Mouse (Mus musculus): ENCODE measurements at regions not wholly inside any gene's neighbourhood (a gene's known extent, or its start where the extent isn't known, plus 50 kb on each side); places are given as distances from the start of the nearest gene placed in this dataset.

DNA sequence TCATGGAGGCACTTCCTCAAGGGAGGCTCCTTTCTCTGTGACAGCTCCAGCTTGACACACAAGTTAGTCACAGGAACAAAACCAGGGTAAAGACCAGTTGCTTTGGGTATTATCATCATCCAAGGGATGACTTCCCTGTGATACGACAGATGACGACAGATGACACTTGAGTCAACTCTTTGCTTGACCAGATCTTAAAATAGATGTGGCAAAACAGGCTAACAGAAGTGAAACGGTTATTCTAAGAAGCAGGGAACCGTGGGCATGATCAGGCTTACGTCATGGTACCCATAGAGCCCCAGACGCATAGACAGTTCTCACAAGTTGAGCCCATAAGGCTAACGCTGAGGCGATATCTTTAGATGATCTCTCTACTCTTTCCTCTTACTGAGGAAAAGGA is 160.3 kb downstream of the Dyrk2 start:
- DNase-seq (ENCODE audit: low spot score in 2 of 2): no peak

DNA sequence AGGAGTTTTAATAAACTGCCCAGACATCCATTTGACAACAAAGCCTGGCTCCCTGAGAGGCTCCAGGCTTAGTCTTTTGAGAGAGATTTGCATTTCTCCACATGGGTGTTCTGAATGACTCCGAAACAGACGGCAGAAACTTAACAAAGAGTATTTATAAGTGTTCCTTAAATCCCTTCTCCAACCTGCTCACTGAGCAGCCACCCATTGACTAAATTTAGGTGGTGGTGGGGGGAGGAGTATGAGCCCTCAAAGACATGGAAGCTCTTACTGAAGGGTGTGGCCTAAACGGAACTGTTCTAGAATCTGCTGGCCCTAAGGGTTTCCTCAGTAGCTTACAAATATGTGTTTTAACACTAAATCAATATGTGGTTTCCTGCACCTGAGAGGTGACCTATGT is 158.5 kb downstream of the Dyrk2 start:
- no peak for DNase-seq (ENCODE audit: low spot score in 2 of 2)

DNA sequence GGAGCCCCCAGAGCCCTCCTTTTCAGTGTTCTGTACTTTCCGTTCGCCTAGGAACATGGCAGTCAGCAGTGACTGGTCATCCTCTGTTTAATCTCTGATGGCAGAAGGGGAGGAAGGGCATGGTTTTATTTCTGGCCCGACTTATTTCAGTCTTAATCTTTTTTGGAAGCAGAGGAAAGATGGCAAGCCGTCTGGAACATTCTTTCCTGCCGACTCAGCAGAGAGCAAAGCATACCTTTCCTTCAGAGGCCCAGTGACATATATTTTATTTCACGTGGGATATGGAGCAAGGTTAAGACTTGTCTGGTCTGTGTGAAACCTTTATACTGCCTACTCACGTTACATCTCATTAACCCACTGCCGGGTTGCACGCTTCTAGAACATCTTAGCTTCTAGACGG is 158.1 kb downstream of the Dyrk2 start:
- no peak for DNase-seq (ENCODE audit: low spot score in 2 of 2)

DNA sequence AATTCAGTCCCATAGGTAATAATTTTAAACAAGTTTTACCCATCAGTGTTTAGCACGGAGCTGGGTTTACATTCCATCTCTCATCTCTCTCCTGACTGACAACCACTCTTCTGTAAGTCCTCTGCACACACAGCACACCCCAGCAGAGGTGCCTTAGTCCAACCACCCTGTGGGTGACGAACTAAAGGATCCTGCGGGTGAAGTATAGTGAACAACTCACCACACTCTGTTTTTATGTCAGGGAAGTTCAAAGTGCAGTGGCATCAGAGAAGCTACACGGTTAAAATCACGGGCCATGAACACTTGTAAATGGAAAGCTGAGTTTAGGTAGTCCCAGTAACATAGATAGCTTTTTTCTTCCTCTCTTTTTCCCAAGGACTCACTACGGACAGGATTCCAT is 157.1 kb downstream of the Dyrk2 start:
- no peak for DNase-seq (ENCODE audit: low spot score in 2 of 2)

DNA sequence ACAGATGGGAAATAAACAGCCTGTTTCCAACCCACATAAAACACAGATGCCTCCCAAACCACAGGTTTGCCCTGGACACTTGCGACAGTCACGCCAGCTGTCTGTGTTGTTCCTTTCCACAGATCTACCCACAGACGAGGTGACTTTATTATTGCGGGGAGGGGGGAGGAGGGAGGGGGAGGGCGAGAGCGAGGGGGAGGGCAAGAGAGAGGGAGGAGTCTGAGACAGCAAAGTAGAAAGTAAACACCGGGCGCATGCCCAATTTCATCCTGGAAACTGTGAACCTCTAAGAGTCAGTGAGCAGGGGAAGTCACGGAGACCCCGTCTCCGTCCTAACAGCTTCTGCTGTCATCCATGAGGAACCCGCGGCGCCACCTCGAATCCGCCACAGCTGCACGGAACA is 155.8 kb downstream of the Dyrk2 start:
- DNase-seq (ENCODE audit: low spot score in 2 of 2): no peak

DNA sequence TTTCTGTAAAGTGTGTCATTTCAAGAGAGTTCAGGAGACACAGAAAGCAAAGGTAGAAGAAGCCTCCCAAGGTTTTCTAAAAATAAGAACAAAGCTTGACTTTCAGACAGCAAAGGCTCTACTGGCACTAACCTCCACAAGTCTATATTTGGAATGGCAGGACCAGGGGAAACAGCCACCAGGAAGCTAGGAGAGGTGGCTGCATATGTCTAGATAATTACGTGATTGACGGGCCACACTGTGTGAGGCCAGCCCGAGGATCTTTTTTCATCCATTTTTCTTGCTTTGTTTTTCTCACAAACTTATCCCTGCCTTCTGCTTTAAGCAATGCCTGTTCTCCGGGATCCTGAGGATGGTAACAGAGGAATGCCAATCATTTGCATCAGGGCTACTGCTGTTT is 155.4 kb downstream of the Dyrk2 start:
- no peak for DNase-seq (ENCODE audit: low spot score in 2 of 2)

DNA sequence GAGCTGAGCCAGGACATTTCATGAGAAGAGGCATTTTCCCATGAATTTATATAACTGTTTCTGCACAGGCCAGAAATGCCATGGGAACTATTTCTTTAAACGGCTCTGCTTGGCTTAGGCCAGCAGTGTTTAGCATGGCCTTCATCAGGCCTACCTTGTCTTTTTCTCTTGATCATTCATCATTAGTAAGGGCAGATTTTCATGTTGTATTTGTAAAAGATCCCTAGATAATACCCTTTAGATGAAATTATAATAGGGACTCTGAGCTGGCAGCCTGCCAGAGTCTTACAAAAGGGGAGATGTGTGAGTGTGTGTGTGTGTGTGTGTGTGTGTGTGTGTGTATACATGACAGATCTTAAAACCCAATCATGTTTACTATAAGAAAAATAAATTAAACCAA is 149.4 kb downstream of the Dyrk2 start:
- DNase-seq (ENCODE audit: low spot score in 2 of 2): no peak

DNA sequence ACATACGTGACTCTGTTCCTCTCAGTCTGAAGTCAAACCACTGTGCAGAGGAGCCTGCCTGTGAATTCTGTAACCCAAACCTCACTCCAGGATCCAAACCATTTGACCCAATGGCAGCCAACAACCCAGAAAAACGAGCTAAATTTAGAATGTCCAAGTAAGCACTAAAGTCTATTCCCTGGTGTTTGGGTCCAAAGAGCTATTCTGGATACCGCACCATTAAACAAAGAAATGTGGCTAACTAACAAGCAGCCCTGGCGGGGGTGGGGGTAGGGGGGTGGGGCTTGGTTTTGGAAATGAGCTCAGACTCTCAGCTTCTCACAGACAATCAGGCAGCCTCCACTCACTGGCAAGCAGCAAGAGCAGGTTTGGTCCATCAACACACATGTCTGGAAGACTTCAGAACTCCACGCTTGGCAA is 147.9 kb downstream of the Dyrk2 start:
- no peak for DNase-seq (ENCODE audit: low spot score in 2 of 2)

DNA sequence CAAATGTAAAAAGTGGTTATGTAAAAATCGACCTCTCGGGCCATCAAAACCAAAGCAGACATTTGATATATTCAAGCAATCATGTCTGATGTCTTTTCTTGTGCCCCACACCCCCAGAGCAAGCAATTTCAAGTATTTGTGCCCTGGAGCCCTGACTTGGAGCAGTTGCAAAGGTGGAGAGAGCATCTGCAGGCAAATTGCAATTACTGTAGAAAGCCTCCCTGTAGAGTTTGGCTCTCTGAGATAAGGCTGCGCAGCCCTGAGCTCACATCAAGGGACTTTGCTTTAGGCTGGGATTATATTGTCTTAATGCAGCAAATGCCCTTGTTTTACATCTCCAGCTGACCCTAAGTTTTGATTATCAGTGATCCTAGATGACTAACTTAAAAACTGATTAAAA is 147.3 kb downstream of the Dyrk2 start:
- no peak for DNase-seq (ENCODE audit: low spot score in 2 of 2)

DNA sequence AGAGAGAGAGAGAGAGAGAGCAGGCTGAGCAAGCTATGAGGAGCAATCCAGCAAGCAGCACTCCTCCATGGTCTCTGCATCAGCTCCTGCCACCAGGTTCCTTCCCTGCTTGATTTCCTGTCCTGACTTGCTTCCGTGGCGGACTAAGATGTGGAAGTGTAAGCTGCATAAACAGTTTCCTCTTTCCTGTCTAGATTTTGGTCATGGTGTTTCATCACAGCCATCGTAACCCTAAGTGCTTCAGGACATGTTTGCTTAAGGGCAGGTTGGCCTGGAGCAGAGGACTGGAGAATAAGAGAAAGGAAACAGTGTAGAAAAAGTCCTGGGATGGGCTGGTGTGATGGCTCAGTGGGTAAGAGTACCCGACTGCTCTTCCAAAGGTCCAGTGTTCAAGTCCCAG is 133.9 kb downstream of the Dyrk2 start:
- no peak for DNase-seq (ENCODE audit: low spot score in 2 of 2)

DNA sequence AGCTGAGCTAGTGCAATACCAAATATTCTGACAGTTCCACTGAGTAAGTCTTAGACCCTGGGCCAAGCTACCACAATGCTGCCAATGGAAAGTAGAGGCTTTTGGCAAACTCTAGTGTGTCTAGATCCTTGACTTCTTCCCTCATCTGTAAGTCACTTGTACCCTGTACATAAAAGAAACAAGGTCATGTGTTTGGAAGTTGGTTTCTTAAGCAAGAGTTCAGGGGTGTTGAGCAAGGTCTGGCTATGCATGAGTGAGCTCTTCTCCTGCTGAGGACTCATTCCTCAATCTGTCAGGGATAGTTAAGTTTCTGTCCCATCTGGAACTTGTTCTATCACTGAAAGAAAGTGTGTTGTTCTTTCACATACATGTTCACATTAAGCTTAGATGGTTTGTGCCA is 132.9 kb downstream of the Dyrk2 start:
- no peak for DNase-seq (ENCODE audit: low spot score in 2 of 2)

DNA sequence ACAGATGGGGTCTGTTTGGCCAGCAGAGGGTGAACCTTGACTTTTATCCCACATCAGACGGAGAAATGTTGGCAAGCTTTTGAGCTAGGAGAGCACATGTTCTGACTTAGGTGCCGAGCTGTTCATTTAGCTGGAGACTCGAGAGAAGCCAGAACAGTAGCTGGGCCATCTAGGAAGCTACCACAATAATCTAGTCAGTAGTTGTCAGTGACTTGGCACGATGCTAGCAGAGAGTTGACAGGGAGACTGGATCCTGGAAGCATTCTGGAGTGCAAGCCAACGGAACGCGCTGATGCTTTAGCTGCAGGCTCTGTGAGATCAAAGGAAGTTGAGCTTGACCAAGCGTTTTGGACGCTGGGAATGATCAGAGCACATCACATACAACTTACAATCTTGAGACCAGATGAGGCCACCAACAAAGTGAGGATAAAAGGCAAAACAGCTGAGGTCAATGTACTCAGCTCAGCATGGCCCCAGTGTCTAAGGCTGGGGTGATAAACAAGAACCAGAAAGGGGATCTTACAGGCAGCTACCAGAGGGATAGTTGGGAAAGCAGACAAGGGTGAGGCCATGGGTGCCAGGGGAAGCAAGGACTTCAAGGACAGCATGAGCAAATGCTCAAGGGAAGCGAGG is 130.0 kb downstream of the Dyrk2 start:
- no peak for DNase-seq (ENCODE audit: low spot score in 2 of 2)

DNA sequence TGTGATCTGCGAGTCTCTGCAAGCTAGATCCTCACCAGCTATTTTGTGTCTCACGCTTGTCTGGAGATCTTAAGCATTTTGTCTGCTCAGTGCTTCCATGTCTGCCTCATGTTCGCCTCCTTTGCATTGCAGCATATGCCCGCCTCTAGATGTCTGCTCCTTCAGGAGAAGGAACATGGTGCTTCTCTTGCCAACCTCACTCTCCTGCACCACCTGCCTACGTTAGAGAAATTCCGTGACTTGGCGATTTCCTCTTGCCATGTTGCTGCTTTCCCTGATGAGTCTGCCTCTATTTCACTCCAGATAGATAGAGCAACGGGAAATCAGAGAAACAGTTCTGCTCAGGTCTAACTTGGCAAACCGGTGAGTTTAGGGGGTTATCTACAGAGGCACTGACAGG is 126.2 kb downstream of the Dyrk2 start:
- peak; percentile 32 to 70 for DNase-seq (ENCODE audit: low spot score in 2 of 2)

DNA sequence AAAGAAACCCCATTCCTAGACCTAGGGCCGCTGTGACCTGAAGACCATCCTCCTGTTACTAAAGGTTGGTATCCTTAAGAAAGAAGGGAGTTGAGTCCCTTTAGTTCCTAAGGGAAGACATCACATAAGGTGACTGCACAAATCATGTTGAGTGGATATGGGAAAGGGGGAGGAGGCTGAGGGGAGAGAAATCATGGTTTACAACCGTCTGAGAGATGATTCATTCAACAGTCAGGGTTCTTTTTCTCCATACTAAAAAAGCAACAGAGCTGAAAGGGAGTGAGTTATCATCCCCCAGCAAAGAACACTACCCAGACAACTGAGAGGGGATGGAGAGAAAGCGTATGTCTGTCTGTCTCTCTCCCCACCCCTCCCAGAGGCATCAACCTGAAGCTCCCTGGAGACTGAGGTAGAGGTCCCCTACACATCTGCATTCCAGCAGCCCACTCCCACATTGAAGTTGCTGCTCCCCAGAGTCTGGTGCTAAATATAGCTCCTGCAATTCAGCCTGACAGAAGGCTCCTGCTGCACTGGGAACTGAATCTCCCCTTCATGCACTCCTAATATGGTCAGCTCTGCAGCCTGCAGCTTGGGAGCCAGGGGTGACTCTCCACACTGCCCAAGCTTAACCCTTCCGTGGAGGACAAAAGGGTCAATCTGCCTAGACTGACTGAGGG is 123.2 kb downstream of the Dyrk2 start:
- DNase-seq (ENCODE audit: low spot score in 2 of 2): peak; percentile 66 to 71

DNA sequence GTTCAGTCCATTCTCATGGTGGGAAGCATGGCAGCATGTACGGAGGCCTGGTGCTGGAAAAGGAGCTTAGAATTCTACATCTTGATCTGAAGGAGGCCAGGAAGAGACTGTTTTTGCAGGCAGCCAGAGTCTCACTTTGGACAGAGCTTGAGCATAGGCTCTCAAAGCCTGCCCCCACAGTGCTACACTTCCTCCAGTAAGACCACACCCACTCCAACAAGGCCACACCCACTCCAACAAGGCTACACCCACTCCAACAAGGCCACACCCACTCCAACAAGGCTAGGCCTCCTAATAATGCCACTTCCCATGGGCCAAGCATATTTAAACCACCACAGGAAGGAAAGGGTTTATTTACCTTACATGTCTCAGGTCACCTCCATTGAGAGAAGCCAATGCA is 121.0 kb downstream of the Dyrk2 start:
- DNase-seq (ENCODE audit: low spot score in 2 of 2): no peak

DNA sequence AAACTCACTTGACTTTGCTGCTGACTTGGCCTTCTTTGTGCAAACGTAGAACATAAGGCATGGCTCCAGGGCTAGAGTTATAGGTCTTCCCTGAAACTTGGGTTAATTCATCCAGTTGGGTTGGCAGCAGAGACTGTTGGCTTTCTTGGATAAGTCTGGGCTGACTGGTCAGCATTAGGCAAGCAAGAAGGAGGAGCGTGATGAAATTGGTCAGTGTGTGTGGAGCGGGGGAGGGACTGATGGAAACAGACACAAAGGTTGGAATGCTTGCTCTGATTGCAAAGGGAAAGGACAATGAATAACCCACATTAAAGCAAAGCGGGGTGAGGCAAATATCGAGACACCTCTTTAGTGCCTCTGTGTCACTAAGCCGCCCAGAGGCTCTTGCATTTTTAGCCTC is 120.3 kb downstream of the Dyrk2 start:
- DNase-seq (ENCODE audit: low spot score in 2 of 2): no peak

DNA sequence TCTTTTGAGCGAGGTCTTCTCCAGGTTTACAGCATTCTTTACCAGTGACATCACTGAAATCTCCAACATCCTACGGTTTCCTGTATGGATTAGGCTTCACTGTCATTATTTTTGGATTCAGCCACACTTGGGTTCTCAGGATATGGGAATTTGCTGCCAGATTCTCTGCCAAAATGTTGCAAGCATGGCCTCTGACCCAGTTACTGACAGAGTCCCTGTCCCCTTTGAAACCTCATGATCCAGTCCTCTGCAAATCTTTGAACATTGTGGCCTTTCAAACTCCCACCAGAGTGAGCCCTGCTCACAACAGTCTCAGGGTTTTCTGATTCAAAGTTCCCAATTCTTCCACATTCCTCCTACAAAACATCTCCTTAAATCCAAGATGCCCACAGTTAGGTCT is 118.9 kb downstream of the Dyrk2 start:
- no peak for DNase-seq (ENCODE audit: low spot score in 2 of 2)

DNA sequence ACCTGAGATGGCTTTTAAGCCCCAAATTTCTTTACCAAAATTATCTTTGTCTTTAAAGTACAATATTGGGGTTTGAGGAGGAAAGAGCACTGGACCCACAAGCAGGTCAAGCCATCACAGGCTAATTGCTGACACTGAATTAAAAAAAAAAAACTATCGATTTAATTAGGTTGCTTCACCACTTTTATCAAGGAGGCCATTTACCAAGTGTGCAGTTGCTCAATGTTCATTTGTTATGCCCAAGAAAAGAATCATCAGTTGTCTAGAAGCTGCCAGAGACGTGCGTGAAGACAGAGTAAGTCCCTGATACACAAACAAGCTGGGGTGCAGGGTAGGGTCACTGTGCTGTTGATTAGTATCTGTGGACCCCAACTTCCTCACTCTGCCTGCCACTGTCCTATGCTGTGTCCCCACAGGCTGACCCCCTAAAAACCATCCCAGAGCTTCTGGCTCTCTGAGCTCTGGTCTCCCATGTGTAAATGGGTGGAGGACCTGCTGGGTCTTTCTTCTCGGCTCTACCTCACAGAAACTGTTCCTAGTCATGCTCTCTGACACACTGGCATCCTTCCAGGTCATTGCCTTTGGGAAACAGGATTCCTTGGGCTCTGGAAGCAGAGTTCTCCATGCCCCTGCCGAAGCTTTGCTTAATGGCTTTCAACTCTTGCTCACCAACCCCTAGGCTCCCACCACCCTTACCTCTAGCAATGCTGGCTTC is 116.8 kb downstream of the Dyrk2 start:
- DNase-seq (ENCODE audit: low spot score in 2 of 2): no peak

DNA sequence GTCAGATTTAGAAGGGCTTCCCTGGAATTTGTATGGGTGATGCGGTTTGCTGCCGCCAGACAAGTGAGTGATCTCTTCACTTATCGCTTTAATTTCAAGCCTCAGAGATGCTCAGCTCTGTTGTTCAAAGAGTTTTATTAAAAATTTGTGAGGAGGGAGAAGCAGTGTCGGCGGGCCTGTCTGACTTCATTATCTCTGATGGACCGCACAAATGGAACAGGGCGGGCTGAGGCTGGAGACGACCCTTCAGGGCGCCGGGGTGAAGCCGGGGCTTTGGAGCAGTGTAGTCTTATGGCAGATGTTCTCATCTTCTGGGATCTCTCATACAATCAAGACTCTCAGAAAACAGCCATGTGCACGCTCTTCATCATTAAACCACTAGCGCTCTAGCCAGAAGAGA is 115.2 kb downstream of the Dyrk2 start:
- no peak for DNase-seq (ENCODE audit: low spot score in 2 of 2)

DNA sequence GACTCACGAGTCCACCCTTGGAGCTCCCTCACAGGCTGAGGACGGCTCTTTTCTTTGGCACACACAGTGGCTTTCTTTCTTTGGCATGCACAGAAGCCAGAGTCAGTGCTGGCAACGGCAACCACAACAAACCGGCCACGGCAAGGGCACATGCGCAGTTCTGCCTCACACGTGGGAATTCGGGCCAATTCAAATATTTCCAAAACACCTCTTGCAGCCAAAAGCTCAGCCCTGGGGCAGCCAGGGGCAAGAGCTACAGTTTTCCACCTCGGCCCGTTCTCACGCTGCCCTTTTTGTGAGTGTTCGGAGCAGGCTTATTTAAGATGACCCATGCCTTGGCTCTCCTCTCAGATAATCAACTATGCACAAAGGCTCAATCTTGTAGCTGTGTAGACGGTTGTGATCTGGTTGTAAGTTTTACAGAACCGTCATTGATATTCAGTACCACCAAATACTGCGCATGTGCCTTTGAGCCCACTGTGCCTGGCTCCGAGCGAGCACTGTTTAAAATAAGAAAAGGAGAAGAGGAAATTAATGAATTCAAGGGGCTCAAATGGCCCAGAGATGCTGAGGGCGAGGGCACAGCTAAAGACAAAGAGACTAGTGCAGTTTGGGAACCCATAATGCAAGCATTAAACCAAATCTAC is 111.1 kb downstream of the Dyrk2 start:
- DNase-seq (ENCODE audit: low spot score in 2 of 2): peak in 1 of 2 experiments; percentile 20

DNA sequence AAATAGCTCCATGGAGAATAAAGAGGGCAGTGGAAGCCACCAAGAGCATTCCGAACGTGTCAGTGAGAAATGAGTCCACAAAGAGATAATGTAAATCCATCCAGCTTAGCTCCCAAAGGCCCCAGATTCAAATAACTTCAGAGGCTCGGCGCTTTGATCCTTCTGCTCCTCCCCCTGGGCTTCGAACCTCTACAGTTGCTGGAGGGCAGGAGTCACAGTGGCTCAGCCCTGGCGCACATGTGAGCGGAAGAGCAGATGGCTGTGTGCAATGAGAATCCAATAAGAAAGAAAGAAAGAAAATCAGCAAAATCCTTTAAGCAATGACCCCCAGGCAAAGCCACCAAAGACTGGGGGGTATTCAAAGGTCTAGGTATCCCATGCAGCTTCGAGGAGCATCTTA is 109.6 kb downstream of the Dyrk2 start:
- DNase-seq (ENCODE audit: low spot score in 2 of 2): no peak

DNA sequence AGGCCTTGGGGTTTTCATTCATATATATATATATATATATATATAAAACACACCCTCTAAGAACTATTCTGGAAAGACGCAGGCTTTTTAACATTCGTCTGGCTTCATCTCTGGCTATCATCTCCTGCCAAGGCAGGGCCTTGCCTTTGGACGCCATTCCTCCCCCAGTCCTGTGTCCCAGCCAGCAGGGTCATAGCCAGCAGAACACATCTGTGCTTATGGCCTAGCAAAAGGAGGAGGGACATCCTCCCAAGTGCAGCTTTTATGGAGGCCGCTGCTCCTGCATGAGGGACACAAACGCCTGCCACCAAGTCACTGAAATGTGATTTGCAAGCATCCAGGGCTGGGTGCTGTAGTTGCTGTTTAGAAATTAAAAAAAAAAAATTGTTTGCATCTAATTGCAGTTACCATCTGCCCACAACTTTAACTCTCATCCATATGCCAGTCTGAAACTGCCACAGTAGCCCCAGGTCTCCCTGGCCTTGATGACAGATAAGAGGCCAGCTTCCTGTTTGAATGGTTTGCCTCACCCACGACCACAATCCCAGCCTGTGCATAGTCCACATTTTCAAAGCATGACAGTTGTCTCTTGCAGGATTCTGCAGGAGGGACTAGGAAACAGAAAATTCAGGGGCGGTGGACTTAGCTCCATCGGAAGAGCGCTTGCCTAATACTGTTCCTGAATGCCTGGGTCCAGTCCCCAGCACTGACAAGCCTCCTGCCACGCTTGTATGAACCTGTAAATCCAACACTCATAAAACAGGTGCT is 108.7 kb downstream of the Dyrk2 start:
- DNase-seq (ENCODE audit: low spot score in 2 of 2): no peak
